In the genomic region with DNA sequence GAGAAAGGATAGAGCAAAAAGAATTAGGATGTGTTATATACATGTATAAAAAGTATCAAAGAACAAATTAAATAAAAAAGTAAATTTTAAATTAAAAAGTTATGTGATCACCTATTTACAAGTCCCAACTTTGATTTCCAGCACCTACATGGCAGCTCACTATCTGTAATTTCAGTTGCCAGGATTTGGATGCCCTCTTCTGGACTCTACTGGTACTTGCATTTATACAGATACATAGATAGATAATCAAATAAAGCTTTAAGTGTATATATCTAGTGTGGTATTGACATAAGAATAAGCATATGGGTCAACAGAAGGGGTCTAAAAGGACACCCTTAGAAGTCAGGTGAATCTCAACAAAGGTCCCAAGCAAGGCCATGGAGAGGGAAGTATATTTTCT, we compare ENCODE assay signal across 18 mouse cellular contexts.
DNase-seq lines count a peak whose midpoint lies in the region; TF ChIP-seq lines count a peak whose summit lies in the region.
"Had no signal": no experiment of that assay in that cellular context is flagged by ENCODE, and none has a peak within 500 bp of the region (broad histone marks: within the 10 kb centered on the region; RNA-seq: fewer than 3 reads in every experiment).

No protein-coding gene starts in this region.

- intact Hi-C loops in left cerebral cortex, adult 2 months (cut with DNase I): no loop called here

- TF ChIP-seq CTCF in left cerebral cortex, adult 2 months (IDR thresholded peaks at IDR 0.05): peak; percentile 9; the same call in 1 of the 2 replicates

- no peak overlapping the region for H3K4me3 ChIP-seq in left cerebral cortex, adult 2 months
- H3K4me3 ChIP-seq: forebrain, embryonic 15.5 days; heart, adult 2 months; heart, embryonic 13.5 days; hindbrain, embryonic 13.5 days; midbrain, embryonic 15.5 days had no signal

- H3K27ac ChIP-seq in left cerebral cortex, adult 2 months: no peak overlapping the region
- H3K27ac ChIP-seq: forebrain, embryonic 15.5 days; heart, adult 2 months; heart, embryonic 13.5 days; hindbrain, embryonic 13.5 days; midbrain, embryonic 15.5 days had no signal

- no peak for DNase-seq in left cerebral cortex, adult 2 months (ENCODE audit: extremely low spot score in 1 of 2, low spot score in 2 of 2)
- DNase-seq in left cerebral cortex, adult 18-20 months (ENCODE audit: low spot score in 2 of 2): no peak
- DNase-seq in retina, embryonic 14.5 days (ENCODE audit: low spot score): peak; percentile 9
- no peak for DNase-seq in retina, postnatal 1 day
- peak; percentile 15 for DNase-seq in MEL-GATA-1-ER (ENCODE audit: extremely low read depth, low read depth)
- no peak for DNase-seq in thymus, postnatal 14 days
- DNase-seq in adrenal gland, postnatal 4 days (ENCODE audit: low spot score in 2 of 2): no peak
- DNase-seq: adrenal gland, postnatal 14 days; cerebellum, adult 9-10 months; gastrocnemius, postnatal 36 days; heart, adult 2 months; heart, postnatal 14 days; kidney, adult 9 months; kidney, postnatal 25 days had no signal

Comparison
In these comparisons a context has a peak if more than half of its experiments do, and no peak if none do; other contexts are left out.
1. DNase-seq: peak in retina, embryonic 14.5 days (single experiment) and MEL-GATA-1-ER (single experiment); none in left cerebral cortex, adult 2 months (0 of 2), left cerebral cortex, adult 18-20 months (0 of 2), retina, postnatal 1 day (single experiment), thymus, postnatal 14 days (single experiment) and adrenal gland, postnatal 4 days (0 of 2).